14 mouse cellular contexts compared by ENCODE assay signal in the genomic region with DNA sequence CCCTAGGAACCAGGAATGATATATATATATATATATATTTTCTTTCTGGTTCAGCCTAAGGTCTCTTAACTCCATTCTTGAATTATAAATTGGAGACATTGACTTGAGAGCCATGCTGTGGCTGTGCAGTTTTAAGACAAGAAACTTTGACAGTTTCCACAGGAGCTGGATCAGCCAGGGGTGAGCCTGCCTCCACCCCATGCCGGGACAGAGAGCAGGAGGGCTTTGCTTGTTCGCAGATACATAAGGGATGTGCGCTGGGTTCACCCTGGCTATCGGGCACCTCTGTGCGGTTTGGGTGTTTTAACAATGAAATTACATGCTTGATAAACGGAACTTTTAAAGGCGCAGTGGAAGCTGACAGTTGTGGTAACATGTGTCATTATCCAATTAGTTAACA.
DNase-seq lines count a peak whose midpoint lies in the region; ATAC-seq and TF ChIP-seq lines count a peak whose summit lies in the region.
"Had no signal": no experiment of that assay in that cellular context is flagged by ENCODE, and none has a peak within 500 bp of the region (broad histone marks: within the 10 kb centered on the region; RNA-seq: fewer than 3 reads in every experiment).

No protein-coding gene starts in this region.

- no peak for TF ChIP-seq CTCF in stomach, postnatal 0 days (IDR thresholded peaks at IDR 0.05; ENCODE audit: low read depth)

- no peak overlapping the region for H3K9ac ChIP-seq in forebrain, embryonic 11.5 days (ENCODE audit: low read length)
- H3K9ac ChIP-seq in stomach, embryonic 14.5 days (replicated peaks; ENCODE audit: low read depth, low read length), result no peak overlapping the region
- H3K9ac ChIP-seq in stomach, postnatal 0 days (ENCODE audit: low read length), result no peak overlapping the region
- H3K9ac ChIP-seq in midbrain, embryonic 13.5 days (replicated peaks), result no peak overlapping the region
- H3K9ac ChIP-seq: lung, embryonic 14.5 days had no signal

- no peak for DNase-seq in forebrain, embryonic 11.5 days (ENCODE audit: low spot score)
- no peak for DNase-seq in forebrain, embryonic 10.5 days (ENCODE audit: extremely low spot score, low spot score)
- no peak for DNase-seq in stomach, postnatal 0 days (ENCODE audit: low spot score)
- DNase-seq in urinary bladder, adult 18-20 months (ENCODE audit: low spot score in 2 of 2), result no peak
- DNase-seq in layer of hippocampus, adult 9-10 months (ENCODE audit: low spot score), result no peak
- no peak for DNase-seq in lung, postnatal 14 days
- DNase-seq: gastrocnemius, postnatal 14 days; liver; thymus, postnatal 14 days had no signal

- no peak overlapping the region for H3K4me3 ChIP-seq in forebrain, embryonic 11.5 days (ENCODE audit: low read depth, low read length)
- H3K4me3 ChIP-seq in forebrain, embryonic 10.5 days, result no peak overlapping the region
- H3K4me3 ChIP-seq in stomach, embryonic 14.5 days (ENCODE audit: low read depth, low read length), result no peak overlapping the region
- H3K4me3 ChIP-seq in stomach, postnatal 0 days (ENCODE audit: low read depth, low read length), result no peak overlapping the region
- peak overlapping the region; percentile 19; the same call in 1 of the 2 replicates for H3K4me3 ChIP-seq in midbrain, embryonic 13.5 days (replicated peaks)
- H3K4me3 ChIP-seq: heart, embryonic 10.5 days; left cerebral cortex, adult 2 months had no signal

- H3K27me3 ChIP-seq in forebrain, embryonic 11.5 days (ENCODE audit: control insufficient read depth, insufficient read depth, low read length), result no peaks in the 10 kb centered on the region; the same call in 1 of the 2 replicates
- H3K27me3 ChIP-seq in forebrain, embryonic 10.5 days (ENCODE audit: poor library complexity, severe bottlenecking), result peaks cover 41% of the 10 kb centered on the region
- H3K27me3 ChIP-seq in stomach, embryonic 14.5 days (ENCODE audit: control insufficient read depth, insufficient read depth, low read length), result no peaks in the 10 kb centered on the region
- no peaks in the 10 kb centered on the region for H3K27me3 ChIP-seq in stomach, postnatal 0 days (ENCODE audit: control insufficient read depth, insufficient read depth, low read length)
- 0 out of 2 replicates have a peak, but pooled peaks cover 4% of the 10 kb centered on the region for H3K27me3 ChIP-seq in midbrain, embryonic 13.5 days

- TF ChIP-seq EP300 in stomach, postnatal 0 days (optimal IDR thresholded peaks at IDR 0.05), result no peak

- peaks cover 23% of the 10 kb centered on the region for H3K4me1 ChIP-seq in forebrain, embryonic 11.5 days (replicated peaks; ENCODE audit: control insufficient read depth, insufficient read depth, low read length)
- H3K4me1 ChIP-seq in forebrain, embryonic 10.5 days, result peaks cover 48% of the 10 kb centered on the region
- peaks cover 5% of the 10 kb centered on the region; the same call in 1 of the 2 replicates for H3K4me1 ChIP-seq in stomach, embryonic 14.5 days (ENCODE audit: control insufficient read depth, insufficient read depth, low read length)
- H3K4me1 ChIP-seq in stomach, postnatal 0 days (replicated peaks; ENCODE audit: control insufficient read depth, insufficient read depth), result no peaks in the 10 kb centered on the region; the same call in 1 of the 2 replicates
- H3K4me1 ChIP-seq in midbrain, embryonic 13.5 days (replicated peaks), result peaks cover 45% of the 10 kb centered on the region

- peak overlapping the region; percentile 37; the same call in 1 of the 2 replicates for H3K4me2 ChIP-seq in forebrain, embryonic 11.5 days (ENCODE audit: low read depth, low read length, severe bottlenecking)
- H3K4me2 ChIP-seq in stomach, embryonic 14.5 days (replicated peaks; ENCODE audit: low read depth, low read length), result peak overlapping the region; percentile 40; the same call in 1 of the 2 replicates
- H3K4me2 ChIP-seq in stomach, postnatal 0 days (replicated peaks; ENCODE audit: low read depth), result no peak overlapping the region
- H3K4me2 ChIP-seq in midbrain, embryonic 13.5 days (replicated peaks), result peak overlapping the region; percentile 47

- H3K27ac ChIP-seq in forebrain, embryonic 11.5 days (ENCODE audit: low read depth, low read length), result no peak overlapping the region
- H3K27ac ChIP-seq in forebrain, embryonic 10.5 days, result no peak overlapping the region
- H3K27ac ChIP-seq in stomach, embryonic 14.5 days (ENCODE audit: low read length), result peak overlapping the region; percentile 90; the same call in 1 of the 2 replicates
- no peak overlapping the region for H3K27ac ChIP-seq in stomach, postnatal 0 days (replicated peaks)
- no peak overlapping the region for H3K27ac ChIP-seq in midbrain, embryonic 13.5 days
- H3K27ac ChIP-seq: left cerebral cortex, adult 2 months had no signal

- H3K9me3 ChIP-seq in forebrain, embryonic 11.5 days (ENCODE audit: control insufficient read depth, low read length), result no peaks in the 10 kb centered on the region
- H3K9me3 ChIP-seq in forebrain, embryonic 10.5 days, result no peaks in the 10 kb centered on the region
- no peaks in the 10 kb centered on the region for H3K9me3 ChIP-seq in stomach, embryonic 14.5 days (ENCODE audit: control insufficient read depth, low read depth, low read length)
- no peaks in the 10 kb centered on the region for H3K9me3 ChIP-seq in stomach, postnatal 0 days (ENCODE audit: control insufficient read depth, low read length)
- no peaks in the 10 kb centered on the region for H3K9me3 ChIP-seq in midbrain, embryonic 13.5 days
- H3K9me3 ChIP-seq: heart, embryonic 10.5 days had no signal

- no peaks in the 10 kb centered on the region for H3K36me3 ChIP-seq in forebrain, embryonic 11.5 days (ENCODE audit: control insufficient read depth, insufficient read depth, low read length)
- no peaks in the 10 kb centered on the region for H3K36me3 ChIP-seq in forebrain, embryonic 10.5 days (replicated peaks)
- no peaks in the 10 kb centered on the region for H3K36me3 ChIP-seq in stomach, embryonic 14.5 days (ENCODE audit: control insufficient read depth, insufficient read depth, low read length)
- no peaks in the 10 kb centered on the region for H3K36me3 ChIP-seq in stomach, postnatal 0 days (ENCODE audit: control insufficient read depth, insufficient read depth, low read length)
- no peaks in the 10 kb centered on the region for H3K36me3 ChIP-seq in midbrain, embryonic 13.5 days
- H3K36me3 ChIP-seq: heart, embryonic 10.5 days had no signal

- ATAC-seq in forebrain, embryonic 11.5 days (replicated peaks; ENCODE audit: low FRiP score), result no peak
- no peak for ATAC-seq in stomach, embryonic 14.5 days (ENCODE audit: insufficient number of reproducible peaks, insufficient read depth, low FRiP score, low read depth)
- no peak for ATAC-seq in stomach, postnatal 0 days (ENCODE audit: low FRiP score, low TSS enrichment)
- ATAC-seq in midbrain, embryonic 13.5 days, result no peak

- 29% methylated on average over 7 of the region's 7 CpGs for WGBS in forebrain, embryonic 11.5 days
- 39% methylated on average over 7 of the region's 7 CpGs for WGBS in forebrain, embryonic 10.5 days
- 46% methylated on average over 7 of the region's 7 CpGs for WGBS in stomach, embryonic 14.5 days
- 50% methylated on average over 7 of the region's 7 CpGs for WGBS in stomach, postnatal 0 days
- WGBS in midbrain, embryonic 13.5 days, result 22% methylated on average over 7 of the region's 7 CpGs
